Mouse (Mus musculus) forebrain, embryonic 11.5 days (tissue): Measurements from ENCODE around the gene Ptpn1. TPM values are rescaled to one million over a fixed set of nuclear protein-coding genes. Genes with fewer than 3 reads are reported as not detected.

Experiments
- ATAC-seq: fragments of 200-750 bp; cut with Nextera tagmentation; replicated peaks from 2 replicates; pipeline ENCODE4 v1.8.0; 2017; ENCODE audit warnings: moderate TSS enrichment; ENCODE audit not compliant: low FRiP score
- DNase-seq: peaks from one replicate; pipeline ENCODE4 v3.0.0-alpha.2; 2017; ENCODE audit warnings: low spot score
- H3K27ac ChIP-seq: fragments of 300-500 bp; sonication (generic); 2 replicates; pipeline ENCODE4 v1.5.1; 2014; ENCODE audit warnings: low read depth, low read length
- H3K27me3 ChIP-seq: fragments of 300-500 bp; sonication (generic); 2 replicates; pipeline ENCODE4 v1.6.1; 2014; ENCODE audit warnings: mild to moderate bottlenecking, low read length, mixed read lengths; ENCODE audit not compliant: control insufficient read depth, insufficient read depth
- H3K36me3 ChIP-seq: fragments of 300-500 bp; sonication (generic); 2 replicates; pipeline ENCODE4 v1.6.1; 2014; ENCODE audit warnings: mild to moderate bottlenecking, low read length, moderate library complexity, mixed read lengths; ENCODE audit not compliant: control insufficient read depth, insufficient read depth
- H3K4me1 ChIP-seq: fragments of 300-500 bp; sonication (generic); replicated peaks from 2 replicates; pipeline ENCODE4 v1.6.1; 2014; ENCODE audit warnings: low read length, mixed read lengths; ENCODE audit not compliant: control insufficient read depth, insufficient read depth
- H3K4me2 ChIP-seq: fragments of 300-500 bp; sonication (generic); 2 replicates; pipeline ENCODE4 v1.6.1; 2014; ENCODE audit warnings: low read depth, mild to moderate bottlenecking, low read length, moderate library complexity, mixed read lengths; ENCODE audit not compliant: severe bottlenecking
- H3K4me3 ChIP-seq: fragments of 300-500 bp; sonication (generic); 2 replicates; pipeline ENCODE4 v1.5.1; 2014; ENCODE audit warnings: low read depth, low read length
- H3K9ac ChIP-seq: fragments of 300-500 bp; sonication (generic); 2 replicates; pipeline ENCODE4 v1.6.1; 2014; ENCODE audit warnings: low read length
- H3K9me3 ChIP-seq: fragments of 300-500 bp; sonication (generic); 2 replicates; pipeline ENCODE4 v1.6.1; 2016; ENCODE audit warnings: low read length, mixed read lengths; ENCODE audit not compliant: control insufficient read depth
- WGBS: fragments of 180-500 bp; shearing (Covaris S2); extraction: QIAGEN DNeasy Blood & Tissue Kit; methylation state at CpG from one replicate; pipeline ENCODE4 v1.1.7; 2014; 5-methylcytosine and 5-hydroxymethylcytosine counted together
- polyA plus RNA-seq: library from polyadenylated mRNA; unstranded; fragments of >200 nt; fragmentation: Nextera tagmentation; extraction: Ambion mirVana; gene quantifications from 2 replicates; pipeline ENCODE4 v1.2.1, GENCODE M21; 2014

Gene Ptpn1
- polyA plus RNA-seq, 1 experiment from 2014 or later = 80.0 TPM

DNA sequence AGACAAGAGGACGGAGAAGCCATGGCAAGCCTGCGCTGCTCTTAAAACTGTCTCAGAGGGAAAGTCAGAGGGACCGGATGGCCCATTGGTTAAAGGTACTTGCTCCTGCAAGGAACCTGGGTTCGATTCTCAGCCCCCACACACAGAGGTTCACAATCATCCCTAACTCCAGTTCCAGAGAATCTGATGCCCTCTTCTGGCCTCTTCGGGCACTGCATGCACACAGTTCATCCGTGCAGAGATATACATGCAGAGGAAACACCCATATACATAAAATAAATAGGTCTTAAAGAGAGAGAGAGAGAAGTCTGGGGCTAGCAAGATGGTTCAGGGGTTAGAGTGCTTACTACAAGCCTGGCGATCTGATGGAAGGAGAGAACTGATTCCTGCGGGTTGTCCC lies 94.0 kb downstream of the Ptpn1 start:
- ATAC-seq = no peak
- H3K27me3 ChIP-seq = no peaks in the 10 kb centered on the region
- 94% methylated on average over 8 of the region's 8 CpGs for WGBS

DNA sequence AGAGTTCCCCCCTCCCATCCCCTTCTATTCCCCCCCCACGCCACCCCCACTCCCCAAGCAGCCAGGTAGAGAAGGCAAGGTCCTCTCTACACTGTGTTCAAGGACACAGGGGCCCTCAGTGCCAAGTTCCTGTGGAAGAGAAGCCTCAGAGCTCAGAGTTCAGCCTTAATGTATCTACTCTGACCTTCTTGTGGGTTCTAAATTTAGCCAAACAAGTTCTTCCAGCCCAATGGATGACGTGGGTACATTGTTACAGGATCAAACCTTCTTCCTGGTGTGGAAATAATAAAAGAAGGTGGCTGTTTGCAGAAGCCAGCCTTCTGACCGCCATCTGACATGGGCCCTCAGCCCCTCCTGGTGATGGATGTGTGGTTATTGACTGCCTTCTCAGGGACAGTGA lies 94.6 kb downstream of the Ptpn1 start:
- peaks cover 4% of the 10 kb centered on the region; the same call in 1 of the 2 replicates for H3K9me3 ChIP-seq
- H3K9ac ChIP-seq = no peak overlapping the region
- no peak overlapping the region for H3K4me3 ChIP-seq
- no peaks in the 10 kb centered on the region for H3K4me1 ChIP-seq
- no peak overlapping the region for H3K27ac ChIP-seq
- no peak overlapping the region for H3K4me2 ChIP-seq
- no peaks in the 10 kb centered on the region for H3K36me3 ChIP-seq
- DNase-seq (no peak), ATAC-seq (no peak)
- no peaks in the 10 kb centered on the region for H3K27me3 ChIP-seq
- 60% methylated on average over 3 of the region's 3 CpGs for WGBS

More for the DNA sequence above, 94.0 kb downstream of the Ptpn1 start:
- Histone ChIP-seq H3K27ac (no peak overlapping the region), H3K36me3 (no peaks in the 10 kb centered on the region), H3K4me3 (no peak overlapping the region), H3K9me3 (peaks cover 4% of the 10 kb centered on the region; the same call in 1 of the 2 replicates), H3K4me2 (no peak overlapping the region), H3K9ac (no peak overlapping the region), H3K4me1 (no peaks in the 10 kb centered on the region)
- no peak for DNase-seq

DNA sequence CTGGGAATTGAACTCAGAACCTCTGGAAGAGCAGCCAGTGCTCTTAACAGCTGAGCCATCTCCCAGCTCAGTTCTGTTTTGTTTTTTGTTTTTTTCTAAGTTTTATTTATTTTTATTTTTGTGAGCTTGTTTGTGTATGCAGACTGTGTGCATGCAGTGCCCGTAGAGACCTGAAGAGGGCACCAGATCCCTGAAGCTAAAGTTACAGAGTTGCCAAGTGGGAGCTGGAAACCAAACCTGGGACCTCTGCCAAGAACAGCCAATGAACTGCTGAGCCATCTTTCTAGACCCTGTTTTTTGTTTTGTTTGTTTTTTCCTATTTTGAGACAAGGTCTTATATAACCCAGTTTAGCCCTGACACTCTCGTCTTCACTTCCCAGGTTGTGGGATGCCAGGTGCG lies 96.5 kb downstream of the Ptpn1 start:
- H3K9ac ChIP-seq = no peak overlapping the region
- no peaks in the 10 kb centered on the region for H3K36me3 ChIP-seq
- H3K4me2 ChIP-seq = no peak overlapping the region
- no peak overlapping the region for H3K27ac ChIP-seq
- no peaks in the 10 kb centered on the region for H3K4me1 ChIP-seq
- DNase-seq (no peak), ATAC-seq (no peak)
- no peak overlapping the region for H3K4me3 ChIP-seq
- H3K27me3 ChIP-seq = no peaks in the 10 kb centered on the region
- 93% methylated on average over 3 of the region's 3 CpGs for WGBS
- H3K9me3 ChIP-seq = peaks cover 4% of the 10 kb centered on the region; the same call in 1 of the 2 replicates

Other genes starting within 250 kb of the Ptpn1 start
- gene Cebpb, start 243.1 kb upstream of the Ptpn1 start, polyA plus RNA-seq = 1.7 and 2.6 TPM in 2 replicates
- gene Tmem189, start 242.2 kb upstream of the Ptpn1 start, polyA plus RNA-seq = 35.1 and 39.2 TPM in 2 replicates
- gene Ripor3, start 78.6 kb downstream of the Ptpn1 start, polyA plus RNA-seq = 0.72 and 1.00 TPM in 2 replicates
- 12.4 and 13.7 TPM in 2 replicates for gene Pard6b, start 148.9 kb downstream of the Ptpn1 start, polyA plus RNA-seq